Mouse (Mus musculus): ENCODE results near the gene Pip4k2b.

DNA sequence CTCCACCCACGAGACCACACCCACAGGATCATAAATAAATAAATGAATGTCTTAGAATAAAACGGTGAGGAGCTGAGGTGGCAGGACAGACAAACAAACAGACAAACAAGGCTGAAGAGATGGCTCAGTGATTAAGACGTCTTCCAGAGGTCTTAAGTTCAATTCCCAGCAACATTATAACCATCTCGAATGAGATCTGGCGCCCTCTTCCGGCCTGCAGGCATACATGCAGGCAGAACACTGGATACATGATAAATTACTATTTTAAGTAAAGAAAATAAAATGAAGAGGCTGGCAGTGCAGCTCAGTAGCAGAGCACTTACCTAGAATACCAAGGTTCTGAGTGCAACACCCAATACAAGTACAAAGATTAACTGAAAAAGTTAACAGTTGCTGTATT, 5.8 kb downstream of the Pip4k2b start:
- TF ChIP-seq CTCF (IDR thresholded peaks at IDR 0.05; ENCODE audit: control insufficient read depth, insufficient read depth, insufficient read length) (no peak), USF1 (IDR thresholded peaks at IDR 0.05; ENCODE audit: low read depth) (no peak)

Measured in C2C12 (cell line).